In genomic region chr1:137751446-137751961, GRCm38 (mm10) we compare ENCODE assay signal across 13 mouse cellular contexts.
DNase-seq lines count a peak whose midpoint lies in the region; ATAC-seq lines count a peak whose summit lies in the region.
"Had no signal": no experiment of that assay in that cellular context is flagged by ENCODE, and none has a peak within 500 bp of the region (broad histone marks: within the 10 kb centered on the region; RNA-seq: fewer than 3 reads in every experiment).

No protein-coding gene starts in this region.

- no peaks in the 10 kb centered on the region for H3K36me3 ChIP-seq in forebrain, embryonic 11.5 days (ENCODE audit: control insufficient read depth, insufficient read depth, low read length)
- H3K36me3 ChIP-seq: hindbrain, embryonic 12.5 days; midbrain, embryonic 13.5 days had no signal

- peak; percentile 6 for DNase-seq in adrenal gland, postnatal 10 days
- DNase-seq in adrenal gland, postnatal 4 days (ENCODE audit: low spot score in 2 of 2), result no peak
- peak; percentile 5 for DNase-seq in ovary, postnatal 36 days (ENCODE audit: low spot score)
- DNase-seq in ovary, adult 18-20 months (ENCODE audit: low spot score), result no peak
- DNase-seq in lung, postnatal 36 days, result peak; percentile 68
- no peak for DNase-seq in c-Kit-positive CD71-positive TER-119-positive erythroid progenitor cells, embryonic 14.5 days (ENCODE audit: low spot score)
- DNase-seq in forebrain, embryonic 11.5 days (ENCODE audit: low spot score), result no peak
- DNase-seq in left cerebral cortex, postnatal 25 days (ENCODE audit: low spot score in 2 of 2), result no peak
- DNase-seq: B cell, adult 2 months; kidney, postnatal 25 days; right cerebral cortex, postnatal 4 days had no signal

- no peak overlapping the region for H3K4me3 ChIP-seq in forebrain, embryonic 11.5 days (ENCODE audit: low read depth, low read length)
- H3K4me3 ChIP-seq: hindbrain, embryonic 12.5 days; midbrain, embryonic 13.5 days had no signal

- H3K4me1 ChIP-seq in forebrain, embryonic 11.5 days (replicated peaks; ENCODE audit: control insufficient read depth, insufficient read depth, low read length), result no peaks in the 10 kb centered on the region
- H3K4me1 ChIP-seq: hindbrain, embryonic 12.5 days; midbrain, embryonic 13.5 days had no signal

- intact Hi-C loops in left cerebral cortex, postnatal 25 days (cut with DNase I), result no loop called here

- no peaks in the 10 kb centered on the region for H3K27me3 ChIP-seq in forebrain, embryonic 11.5 days (ENCODE audit: control insufficient read depth, insufficient read depth, low read length)
- H3K27me3 ChIP-seq: hindbrain, embryonic 12.5 days; midbrain, embryonic 13.5 days had no signal

- H3K9me3 ChIP-seq in forebrain, embryonic 11.5 days (ENCODE audit: control insufficient read depth, low read length), result no peaks in the 10 kb centered on the region
- H3K9me3 ChIP-seq: hindbrain, embryonic 12.5 days; midbrain, embryonic 13.5 days had no signal

- WGBS in forebrain, embryonic 11.5 days, result 84% methylated on average over 7 of the region's 7 CpGs

- no peak overlapping the region for H3K27ac ChIP-seq in forebrain, embryonic 11.5 days (ENCODE audit: low read depth, low read length)
- H3K27ac ChIP-seq: hindbrain, embryonic 12.5 days; midbrain, embryonic 13.5 days had no signal

- no peak overlapping the region for H3K4me2 ChIP-seq in forebrain, embryonic 11.5 days (ENCODE audit: low read depth, low read length, severe bottlenecking)
- H3K4me2 ChIP-seq: hindbrain, embryonic 12.5 days; midbrain, embryonic 13.5 days had no signal

- ATAC-seq in forebrain, embryonic 11.5 days (replicated peaks; ENCODE audit: low FRiP score), result no peak
- ATAC-seq: midbrain, embryonic 13.5 days had no signal

- no peak overlapping the region for H3K9ac ChIP-seq in forebrain, embryonic 11.5 days (ENCODE audit: low read length)
- H3K9ac ChIP-seq: hindbrain, embryonic 12.5 days; midbrain, embryonic 13.5 days had no signal

Comparison
In these comparisons a context has a peak if more than half of its experiments do, and no peak if none do; other contexts are left out.
1. DNase-seq: peak in adrenal gland, postnatal 10 days (single experiment), ovary, postnatal 36 days (single experiment) and lung, postnatal 36 days (single experiment); none in adrenal gland, postnatal 4 days (0 of 2), ovary, adult 18-20 months (single experiment), c-Kit-positive CD71-positive TER-119-positive erythroid progenitor cells, embryonic 14.5 days (single experiment), forebrain, embryonic 11.5 days (single experiment) and left cerebral cortex, postnatal 25 days (0 of 2).